Mouse (Mus musculus) embryonic fibroblast, embryonic 13.5 days (primary cell): ENCODE data around the gene Rpl10a.

Experiments used
- CTCF ChIP-seq: IDR thresholded peaks from 2 replicates; pipeline ENCODE4 v1.5.1; 2011; ENCODE audit warnings: mild to moderate bottlenecking, control low read depth, low read length, moderate library complexity, borderline replicate concordance; ENCODE audit not compliant: insufficient read depth
- POLR2A ChIP-seq: IDR thresholded peaks from 2 replicates; pipeline ENCODE4 v1.6.1; 2011; ENCODE audit warnings: low read depth, mild to moderate bottlenecking, control low read depth, low read length, moderate library complexity

DNA sequence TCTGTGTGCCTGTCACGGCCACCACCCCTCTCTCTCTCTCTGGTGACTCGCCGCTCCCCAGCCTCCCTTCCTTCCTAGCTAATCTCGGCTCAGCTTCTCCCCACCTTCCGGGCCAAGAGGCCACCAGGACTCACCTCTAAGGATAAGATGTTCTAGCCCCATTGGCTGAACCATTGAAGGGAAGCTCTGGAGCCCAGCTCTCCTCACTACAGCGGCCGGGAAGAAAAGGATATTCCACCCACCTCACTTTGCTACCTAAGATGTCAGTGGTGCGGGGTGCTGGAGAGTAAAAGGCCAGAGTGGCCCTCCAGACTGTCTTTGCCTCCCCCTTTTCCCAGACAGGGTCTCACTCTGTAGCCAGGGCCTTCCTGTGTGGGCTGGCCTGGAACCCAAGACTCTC is 36.9 kb downstream of the Rpl10a start, which contains the start of gene Tulp1:
- TF ChIP-seq POLR2A (no peak), CTCF (no peak)
